Mouse (Mus musculus) hindbrain, postnatal 0 days (tissue): ENCODE results near the gene Ncoa3. TPM values are rescaled to one million over a fixed set of nuclear protein-coding genes. Genes with fewer than 3 reads are reported as not detected.

Source experiments
- ATAC-seq: fragments of 200-750 bp; cut with Nextera tagmentation; 2 replicates; pipeline ENCODE4 v1.8.0; 2017; ENCODE audit warnings: mild to moderate bottlenecking, moderate TSS enrichment, moderate library complexity
- DNase-seq: peaks from one replicate; pipeline ENCODE4 v3.0.0-alpha.2; 2015; ENCODE audit warnings: low spot score
- H3K27ac ChIP-seq: fragments of 300-500 bp; sonication (generic); 2 replicates; pipeline ENCODE4 v1.5.1; 2014; ENCODE audit warnings: mild to moderate bottlenecking
- H3K27me3 ChIP-seq: fragments of 300-500 bp; sonication (generic); 2 replicates; pipeline ENCODE4 v1.6.1; 2014; ENCODE audit warnings: low read length, mixed read lengths; ENCODE audit not compliant: insufficient read depth
- H3K36me3 ChIP-seq: fragments of 300-500 bp; sonication (generic); 2 replicates; pipeline ENCODE4 v1.6.1; 2014; ENCODE audit warnings: low read length, mixed read lengths; ENCODE audit not compliant: insufficient read depth
- H3K4me1 ChIP-seq: fragments of 300-500 bp; sonication (generic); 2 replicates; pipeline ENCODE4 v1.6.1; 2014; ENCODE audit warnings: antibody characterized with exemption, low read length, mixed read lengths; ENCODE audit not compliant: insufficient read depth
- H3K4me2 ChIP-seq: fragments of 300-500 bp; sonication (generic); 2 replicates; pipeline ENCODE4 v1.6.1; 2014; ENCODE audit warnings: low read depth, mild to moderate bottlenecking, low read length, moderate library complexity, mixed read lengths
- H3K4me3 ChIP-seq: fragments of 300-500 bp; sonication (generic); 2 replicates; pipeline ENCODE4 v1.5.1; 2014; ENCODE audit warnings: low read length
- H3K9ac ChIP-seq: fragments of 300-500 bp; sonication (generic); replicated peaks from 2 replicates; pipeline ENCODE4 v1.6.1; 2014; ENCODE audit warnings: mild to moderate bottlenecking, low read length, moderate library complexity, mixed read lengths
- H3K9me3 ChIP-seq: fragments of 300-500 bp; sonication (generic); 2 replicates; pipeline ENCODE4 v1.6.1; 2016; ENCODE audit warnings: low read length, mixed read lengths
- CTCF ChIP-seq: IDR thresholded peaks from 2 replicates; pipeline ENCODE4 v1.5.1; 2016; ENCODE audit warnings: antibody characterized with exemption, control low read depth, low read depth
- WGBS: fragments of 180-500 bp; shearing (Covaris S2); extraction: QIAGEN DNeasy Blood & Tissue Kit; methylation state at CpG from one replicate; pipeline ENCODE4 v1.1.7; 2014; 5-methylcytosine and 5-hydroxymethylcytosine counted together
- polyA plus RNA-seq: library from polyadenylated mRNA; unstranded; fragments of >200 nt; fragmentation: Nextera tagmentation; extraction: Ambion mirVana; gene quantifications from 2 replicates; pipeline ENCODE4 v1.2.1, GENCODE M21; 2015
- total RNA-seq: library from RNA; depleted of rRNA; stranded (reverse); fragments of >200 nt; gene quantifications from 2 replicates; pipeline ENCODE4 v1.2.3, GENCODE M21; 2014

Gene Ncoa3
- total and polyA plus RNA-seq, 2 experiments from 2014 or later, result 10.8 to 28.3 TPM

- peak overlapping the region; percentile 4; the same call in 1 of the 2 replicates for H3K27ac ChIP-seq
- no peaks in the 10 kb centered on the region for H3K4me1 ChIP-seq
- no peak for DNase-seq
Observed at GRCm38 (mm10) chr2:166105911-166106310, 113.5 kb downstream of the Ncoa3 start.

GRCm38 (mm10) chr2:166106631-166107030 is 114.2 kb downstream of the Ncoa3 start:
- Histone ChIP-seq H3K9me3 (no peaks in the 10 kb centered on the region), H3K27ac (no peak overlapping the region; the same call in 1 of the 2 replicates), H3K27me3 (no peaks in the 10 kb centered on the region), H3K4me2 (no peak overlapping the region), H3K36me3 (no peaks in the 10 kb centered on the region), H3K9ac (no peak overlapping the region), H3K4me1 (no peaks in the 10 kb centered on the region), H3K4me3 (no peak overlapping the region)
- WGBS, result 25% methylated on average over 2 of the region's 2 CpGs
- TF ChIP-seq CTCF, result 0 out of 2 replicates have a peak, but pooled peaks have one; percentile 7
- ATAC-seq (peak; percentile 55; the same call in 1 of the 2 replicates), DNase-seq (peak; percentile 71)

More at GRCm38 (mm10) chr2:166105911-166106310, 113.5 kb downstream of the Ncoa3 start:
- 77% methylated on average over 9 of the region's 9 CpGs for whole genome bisulfite sequencing
- no peak for ATAC-seq
- Histone ChIP-seq H3K9me3 (no peaks in the 10 kb centered on the region), H3K27me3 (no peaks in the 10 kb centered on the region), H3K4me3 (no peak overlapping the region), H3K36me3 (no peaks in the 10 kb centered on the region), H3K9ac (no peak overlapping the region), H3K4me2 (no peak overlapping the region)
- TF ChIP-seq CTCF, result no peak

GRCm38 (mm10) chr2:166107911-166108310 is 115.5 kb downstream of the Ncoa3 start:
- Histone ChIP-seq H3K36me3 (0 out of 2 replicates have a peak, but pooled peaks cover under 1% of the 10 kb centered on the region), H3K27me3 (no peaks in the 10 kb centered on the region), H3K9ac (no peak overlapping the region), H3K4me3 (no peak overlapping the region), H3K4me1 (no peaks in the 10 kb centered on the region), H3K27ac (no peak overlapping the region), H3K9me3 (no peaks in the 10 kb centered on the region), H3K4me2 (no peak overlapping the region)
- ATAC-seq (no peak), DNase-seq (no peak)
- TF ChIP-seq CTCF, result no peak
- WGBS, result 45% methylated on average over 5 of the region's 5 CpGs

- Histone ChIP-seq H3K36me3 (0 out of 2 replicates have a peak, but pooled peaks cover 3% of the 10 kb centered on the region), H3K4me3 (no peak overlapping the region), H3K9me3 (no peaks in the 10 kb centered on the region), H3K27me3 (no peaks in the 10 kb centered on the region), H3K4me1 (no peaks in the 10 kb centered on the region), H3K9ac (no peak overlapping the region), H3K27ac (no peak overlapping the region), H3K4me2 (no peak overlapping the region)
- 33% methylated on average over 4 of the region's 4 CpGs for WGBS
- TF ChIP-seq CTCF, result peak; percentile 92
- DNase-seq (peak; percentile 93), ATAC-seq (0 out of 2 replicates have a peak, but pooled peaks have one; percentile 36)
Observed at GRCm38 (mm10) chr2:166108326-166108725, 115.9 kb downstream of the Ncoa3 start.

GRCm38 (mm10) chr2:166110764-166111163 is 118.3 kb downstream of the Ncoa3 start:
- H3K4me2 ChIP-seq, result no peak overlapping the region
- DNase-seq (no peak), ATAC-seq (no peak)
- H3K4me1 ChIP-seq, result no peaks in the 10 kb centered on the region
- no peak overlapping the region for H3K27ac ChIP-seq
- H3K27me3 ChIP-seq, result no peaks in the 10 kb centered on the region
- H3K4me3 ChIP-seq, result no peak overlapping the region
- WGBS, result 66% methylated on average over 8 of the region's 8 CpGs
- no peak overlapping the region for H3K9ac ChIP-seq
- no peak for TF ChIP-seq CTCF
- peaks cover 3% of the 10 kb centered on the region; the same call in 1 of the 2 replicates for H3K36me3 ChIP-seq
- no peaks in the 10 kb centered on the region for H3K9me3 ChIP-seq

GRCm38 (mm10) chr2:166111238-166111637 is 118.8 kb downstream of the Ncoa3 start:
- no peak overlapping the region for H3K27ac ChIP-seq
- no peak for DNase-seq
- H3K4me1 ChIP-seq, result no peaks in the 10 kb centered on the region
- no peak for TF ChIP-seq CTCF
- H3K9ac ChIP-seq, result no peak overlapping the region
- ATAC-seq, result no peak
- H3K9me3 ChIP-seq, result no peaks in the 10 kb centered on the region
- 78% methylated on average over 2 of the region's 2 CpGs for WGBS
- H3K27me3 ChIP-seq, result no peaks in the 10 kb centered on the region
- H3K36me3 ChIP-seq, result peaks cover 3% of the 10 kb centered on the region; the same call in 1 of the 2 replicates
- H3K4me2 ChIP-seq, result no peak overlapping the region
- no peak overlapping the region for H3K4me3 ChIP-seq

- no peak overlapping the region for H3K4me3 ChIP-seq
- TF ChIP-seq CTCF, result no peak
- 60% methylated on average over 10 of the region's 10 CpGs for WGBS
Observed at GRCm38 (mm10) chr2:166111831-166112250, 119.4 kb downstream of the Ncoa3 start.

More at GRCm38 (mm10) chr2:166111831-166112250, 119.4 kb downstream of the Ncoa3 start:
- DNase-seq (no peak), ATAC-seq (no peak)
- no peak overlapping the region for H3K9ac ChIP-seq
- no peak overlapping the region for H3K4me2 ChIP-seq
- no peaks in the 10 kb centered on the region for H3K27me3 ChIP-seq
- H3K27ac ChIP-seq, result no peak overlapping the region
- H3K36me3 ChIP-seq, result peaks cover 3% of the 10 kb centered on the region; the same call in 1 of the 2 replicates
- H3K9me3 ChIP-seq, result no peaks in the 10 kb centered on the region
- no peaks in the 10 kb centered on the region for H3K4me1 ChIP-seq
